Mouse (Mus musculus) liver, embryonic 14.5 days (tissue): ENCODE data around the gene Hist3h2ba.

Experiments used
- CTCF ChIP-seq: IDR thresholded peaks from 2 replicates; pipeline ENCODE4 v1.5.1; 2016; ENCODE audit warnings: antibody characterized with exemption, low read depth, control low read depth
- EP300 ChIP-seq: IDR thresholded peaks from 2 replicates; pipeline ENCODE4 v1.6.1; 2016; ENCODE audit warnings: antibody characterized with exemption, low read depth

DNA sequence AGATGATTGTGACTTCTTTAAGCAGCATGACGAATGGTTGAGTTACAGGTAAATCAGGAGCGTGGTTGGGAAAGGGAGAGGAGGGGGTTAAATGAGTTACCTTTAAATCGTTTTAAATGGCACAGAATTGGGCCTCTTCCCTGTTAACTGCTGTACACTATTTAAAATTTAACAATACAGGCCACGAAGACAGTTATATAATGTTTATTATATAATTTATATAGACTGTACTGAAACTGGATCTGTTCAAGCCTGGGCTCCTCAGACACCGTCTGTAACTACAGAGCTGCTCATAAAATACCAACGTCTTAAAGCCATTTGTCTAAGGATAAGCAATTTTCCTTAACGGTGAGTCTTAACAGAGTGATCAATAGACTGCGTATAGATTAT is 7.1 kb downstream of the Hist3h2ba start:
- TF ChIP-seq CTCF = no peak
- TF ChIP-seq EP300 = no peak
